Mouse (Mus musculus) limb, embryonic 12.5 days (tissue): ENCODE measurements around the gene Zbed6. TPM values are rescaled to one million over a fixed set of nuclear protein-coding genes. Genes with fewer than 3 reads are reported as not detected.

Experiments used
- ATAC-seq: fragments of 200-750 bp; cut with Nextera tagmentation; 2 replicates; pipeline ENCODE4 v1.8.0; 2017; ENCODE audit warnings: low read depth, moderate TSS enrichment; ENCODE audit not compliant: insufficient number of reproducible peaks, insufficient read depth, low FRiP score, low TSS enrichment
- H3K27ac ChIP-seq: fragments of 300-500 bp; sonication (generic); 2 replicates; pipeline ENCODE4 v1.5.1; 2016; ENCODE audit warnings: mild to moderate bottlenecking, moderate library complexity
- H3K27me3 ChIP-seq: fragments of 300-500 bp; sonication (generic); 2 replicates; pipeline ENCODE4 v1.6.1; 2016; ENCODE audit warnings: mild to moderate bottlenecking, moderate library complexity
- H3K36me3 ChIP-seq: fragments of 300-500 bp; sonication (generic); 2 replicates; pipeline ENCODE4 v1.6.1; 2016; ENCODE audit warnings: mild to moderate bottlenecking, moderate library complexity
- H3K4me1 ChIP-seq: fragments of 300-500 bp; sonication (generic); replicated peaks from 2 replicates; pipeline ENCODE4 v1.6.1; 2016
- H3K4me2 ChIP-seq: fragments of 300-500 bp; sonication (generic); 2 replicates; pipeline ENCODE4 v1.6.1; 2016; ENCODE audit warnings: mild to moderate bottlenecking, moderate library complexity
- H3K4me3 ChIP-seq: fragments of 300-500 bp; sonication (generic); replicated peaks from 2 replicates; pipeline ENCODE4 v1.5.1; 2016; ENCODE audit warnings: mild to moderate bottlenecking
- H3K9ac ChIP-seq: fragments of 300-500 bp; sonication (generic); replicated peaks from 2 replicates; pipeline ENCODE4 v1.6.1; 2016; ENCODE audit warnings: mild to moderate bottlenecking, moderate library complexity
- H3K9me3 ChIP-seq: fragments of 300-500 bp; sonication (generic); 2 replicates; pipeline ENCODE4 v1.6.1; 2016; ENCODE audit warnings: mild to moderate bottlenecking, moderate library complexity
- WGBS: fragments of 180-500 bp; shearing (Covaris S2); methylation state at CpG from one replicate; pipeline ENCODE4 v1.1.7; 2016; 5-methylcytosine and 5-hydroxymethylcytosine counted together
- polyA plus RNA-seq: library from polyadenylated mRNA; unstranded; fragments of >200 nt; fragmentation: Nextera tagmentation; extraction: Ambion mirVana; gene quantifications from 2 replicates; pipeline ENCODE4 v1.2.1, GENCODE M21; 2016

Zbed6 gene
- polyA plus RNA-seq, 1 experiment from 2014 or later: not detected

- peaks cover 23% of the 10 kb centered on the region for H3K36me3 ChIP-seq
- H3K27ac ChIP-seq: peak within 1 kb of the TSS; percentile 94
- peak within 1 kb of the TSS; percentile 90 for H3K9ac ChIP-seq
- H3K27me3 ChIP-seq: no peaks in the 10 kb centered on the region
- 3% methylated on average over 26 of the region's 26 CpGs for WGBS
- peak within 1 kb of the TSS; percentile 79 for H3K4me2 ChIP-seq
- H3K9me3 ChIP-seq: no peaks in the 10 kb centered on the region
- ATAC-seq: peak; percentile 97
- H3K4me1 ChIP-seq: peaks cover 36% of the 10 kb centered on the region
- H3K4me3 ChIP-seq: peak within 1 kb of the TSS; percentile 81
Observed at GRCm38 (mm10) chr1:133661203-133661933, 683 bp upstream of the Zbed6 start, which contains the start of gene Gm38394. Gm38394 (minus strand) TSS chr1:133661318.

- no peak for ATAC-seq
- WGBS: 91% methylated on average over 3 of the region's 3 CpGs
- H3K9me3 ChIP-seq: no peaks in the 10 kb centered on the region
- no peak overlapping the region for H3K4me3 ChIP-seq
- peaks cover 40% of the 10 kb centered on the region for H3K4me1 ChIP-seq
- no peaks in the 10 kb centered on the region for H3K27me3 ChIP-seq
- H3K36me3 ChIP-seq: peaks cover 28% of the 10 kb centered on the region
- no peak overlapping the region for H3K27ac ChIP-seq
- H3K9ac ChIP-seq: no peak overlapping the region
- H3K4me2 ChIP-seq: peak overlapping the region; percentile 79
Observed at GRCm38 (mm10) chr1:133658878-133659277, 1.8 kb downstream of the Zbed6 start.

- Histone ChIP-seq H3K9me3 (no peaks in the 10 kb centered on the region), H3K4me1 (peaks cover 40% of the 10 kb centered on the region), H3K9ac (0 out of 2 replicates have a peak overlapping the region, but pooled peaks have one; percentile 12), H3K36me3 (peaks cover 43% of the 10 kb centered on the region), H3K4me3 (no peak overlapping the region), H3K27me3 (no peaks in the 10 kb centered on the region), H3K27ac (no peak overlapping the region), H3K4me2 (peak overlapping the region; percentile 22; the same call in 1 of the 2 replicates)
- whole genome bisulfite sequencing: 29% methylated on average over 5 of the region's 5 CpGs
- ATAC-seq: no peak
Observed at GRCm38 (mm10) chr1:133656811-133657210, 3.9 kb downstream of the Zbed6 start.

GRCm38 (mm10) chr1:133653033-133653432, 7.7 kb downstream of the Zbed6 start:
- Histone ChIP-seq H3K27ac (no peak overlapping the region), H3K9ac (no peak overlapping the region), H3K4me1 (peaks cover 19% of the 10 kb centered on the region), H3K9me3 (no peaks in the 10 kb centered on the region), H3K4me2 (no peak overlapping the region), H3K36me3 (peaks cover 49% of the 10 kb centered on the region), H3K4me3 (no peak overlapping the region), H3K27me3 (no peaks in the 10 kb centered on the region)
- ATAC-seq: no peak
- 98% methylated on average over 1 of the region's 1 CpGs for WGBS

- H3K4me1 ChIP-seq: no peaks in the 10 kb centered on the region
- H3K9me3 ChIP-seq: no peaks in the 10 kb centered on the region
- H3K27ac ChIP-seq: no peak overlapping the region
- H3K4me2 ChIP-seq: no peak overlapping the region
- no peak for ATAC-seq
- H3K27me3 ChIP-seq: no peaks in the 10 kb centered on the region
- H3K4me3 ChIP-seq: no peak overlapping the region
- no peak overlapping the region for H3K9ac ChIP-seq
- WGBS: 96% methylated on average over 7 of the region's 7 CpGs
- H3K36me3 ChIP-seq: peaks cover 62% of the 10 kb centered on the region
Observed at GRCm38 (mm10) chr1:133650288-133651055, 10.2 kb downstream of the Zbed6 start.

- no peak for ATAC-seq
- Histone ChIP-seq H3K27ac (no peak overlapping the region), H3K9me3 (no peaks in the 10 kb centered on the region), H3K9ac (no peak overlapping the region), H3K4me1 (no peaks in the 10 kb centered on the region), H3K4me3 (no peak overlapping the region), H3K36me3 (peaks cover 80% of the 10 kb centered on the region), H3K27me3 (no peaks in the 10 kb centered on the region), H3K4me2 (no peak overlapping the region)
- 88% methylated on average over 5 of the region's 5 CpGs for WGBS
Observed at GRCm38 (mm10) chr1:133645652-133646051, 15.0 kb downstream of the Zbed6 start.

GRCm38 (mm10) chr1:133641163-133641562, 19.5 kb downstream of the Zbed6 start:
- no peaks in the 10 kb centered on the region for H3K9me3 ChIP-seq
- H3K4me2 ChIP-seq: no peak overlapping the region
- H3K9ac ChIP-seq: no peak overlapping the region
- no peak overlapping the region for H3K4me3 ChIP-seq
- H3K36me3 ChIP-seq: peaks cover 97% of the 10 kb centered on the region
- no peak for ATAC-seq
- H3K27ac ChIP-seq: no peak overlapping the region
- H3K4me1 ChIP-seq: no peaks in the 10 kb centered on the region
- H3K27me3 ChIP-seq: no peaks in the 10 kb centered on the region
- WGBS: 95% methylated on average over 2 of the region's 2 CpGs

- no peak overlapping the region for H3K27ac ChIP-seq
- WGBS: 90% methylated on average over 6 of the region's 6 CpGs
- no peak overlapping the region for H3K4me2 ChIP-seq
- H3K4me3 ChIP-seq: no peak overlapping the region
- H3K36me3 ChIP-seq: peaks cover 98% of the 10 kb centered on the region
- no peaks in the 10 kb centered on the region for H3K9me3 ChIP-seq
- no peak overlapping the region for H3K9ac ChIP-seq
- no peaks in the 10 kb centered on the region for H3K4me1 ChIP-seq
- no peak for ATAC-seq
- H3K27me3 ChIP-seq: no peaks in the 10 kb centered on the region
Observed at GRCm38 (mm10) chr1:133638517-133638916, 22.2 kb downstream of the Zbed6 start.

GRCm38 (mm10) chr1:133632168-133632567, 28.5 kb downstream of the Zbed6 start:
- Histone ChIP-seq H3K36me3 (peaks cover 95% of the 10 kb centered on the region), H3K4me3 (no peak overlapping the region), H3K4me2 (no peak overlapping the region), H3K4me1 (no peaks in the 10 kb centered on the region), H3K9ac (no peak overlapping the region), H3K27ac (no peak overlapping the region), H3K9me3 (no peaks in the 10 kb centered on the region), H3K27me3 (no peaks in the 10 kb centered on the region)
- no peak for ATAC-seq
- WGBS: 84% methylated on average over 2 of the region's 2 CpGs

GRCm38 (mm10) chr1:133625052-133625451, 35.6 kb downstream of the Zbed6 start:
- Histone ChIP-seq H3K9me3 (no peaks in the 10 kb centered on the region), H3K27ac (no peak overlapping the region), H3K36me3 (peaks cover 95% of the 10 kb centered on the region), H3K4me2 (no peak overlapping the region), H3K4me3 (no peak overlapping the region), H3K9ac (no peak overlapping the region), H3K27me3 (no peaks in the 10 kb centered on the region), H3K4me1 (no peaks in the 10 kb centered on the region)
- ATAC-seq: no peak
- WGBS: 79% methylated on average over 2 of the region's 2 CpGs

GRCm38 (mm10) chr1:133618311-133618710, 42.4 kb downstream of the Zbed6 start:
- ATAC-seq: no peak
- Histone ChIP-seq H3K9ac (no peak overlapping the region), H3K9me3 (no peaks in the 10 kb centered on the region), H3K4me1 (no peaks in the 10 kb centered on the region), H3K27ac (no peak overlapping the region), H3K4me2 (no peak overlapping the region), H3K4me3 (no peak overlapping the region), H3K36me3 (peaks cover 76% of the 10 kb centered on the region), H3K27me3 (no peaks in the 10 kb centered on the region)
- WGBS: 83% methylated on average over 8 of the region's 8 CpGs
